Mouse (Mus musculus) bone marrow macrophage, adult 2 months (primary cell): ENCODE data around the gene Lemd2.

Experiments used
- CTCF ChIP-seq: IDR thresholded peaks from 2 replicates; pipeline ENCODE4 v1.5.1; 2012; ENCODE audit warnings: low read depth, mild to moderate bottlenecking, low read length, moderate library complexity
- POLR2A ChIP-seq: IDR thresholded peaks from 2 replicates; pipeline ENCODE4 v1.6.1; 2012; ENCODE audit warnings: mild to moderate bottlenecking, low read depth, low read length, borderline replicate concordance

GRCm38 (mm10) chr17:27249073-27249472 lies 44.8 kb upstream of the Lemd2 start:
- TF ChIP-seq CTCF (no peak), POLR2A (no peak)
